Mouse (Mus musculus): ENCODE results near the gene Stxbp5l. TPM values are rescaled to one million over a fixed set of nuclear protein-coding genes. Genes with fewer than 3 reads are reported as not detected.

Gene Stxbp5l
- polyA plus RNA-seq, 1 experiment from 2014 or later = 1.3 TPM

- H3K4me2 ChIP-seq (ENCODE audit: low read length) = no peak overlapping the region
- 88% methylated on average over 1 of the region's 1 CpGs for WGBS
- DNase-seq (ENCODE audit: low spot score) (no peak), ATAC-seq (replicated peaks; ENCODE audit: low FRiP score, low read depth) (no peak)
- H3K4me1 ChIP-seq (replicated peaks; ENCODE audit: insufficient read depth, low read length) = no peaks in the 10 kb centered on the region
- H3K27ac ChIP-seq = no peak overlapping the region; the same call in 1 of the 2 replicates
- no peak for TF ChIP-seq CTCF (IDR thresholded peaks at IDR 0.05; ENCODE audit: low read depth)
- H3K36me3 ChIP-seq (ENCODE audit: insufficient read depth, low read length) = no peaks in the 10 kb centered on the region
- H3K9me3 ChIP-seq (replicated peaks; ENCODE audit: low read length) = no peaks in the 10 kb centered on the region
- H3K4me3 ChIP-seq (replicated peaks; ENCODE audit: low read depth, low read length) = no peak overlapping the region
- no peak overlapping the region for H3K9ac ChIP-seq (ENCODE audit: low read depth, low read length)
- no peaks in the 10 kb centered on the region for H3K27me3 ChIP-seq (ENCODE audit: insufficient read depth, low read length)
Observed at GRCm38 (mm10) chr16:37337529-37337928, 47.2 kb downstream of the Stxbp5l start.

GRCm38 (mm10) chr16:37304441-37304840, 80.3 kb downstream of the Stxbp5l start:
- TF ChIP-seq CTCF (IDR thresholded peaks at IDR 0.05; ENCODE audit: low read depth) = no peak
- WGBS = 80% methylated on average over 1 of the region's 1 CpGs
- no peaks in the 10 kb centered on the region for H3K36me3 ChIP-seq (ENCODE audit: insufficient read depth, low read length)
- no peak overlapping the region for H3K4me2 ChIP-seq (ENCODE audit: low read length)
- no peaks in the 10 kb centered on the region for H3K9me3 ChIP-seq (replicated peaks; ENCODE audit: low read length)
- no peak overlapping the region for H3K27ac ChIP-seq
- H3K9ac ChIP-seq (ENCODE audit: low read depth, low read length) = no peak overlapping the region
- no peak for DNase-seq (ENCODE audit: low spot score)
- no peak for ATAC-seq (replicated peaks; ENCODE audit: low FRiP score, low read depth)
- no peak overlapping the region for H3K4me3 ChIP-seq (replicated peaks; ENCODE audit: low read depth, low read length)
- no peaks in the 10 kb centered on the region for H3K4me1 ChIP-seq (replicated peaks; ENCODE audit: insufficient read depth, low read length)
- no peaks in the 10 kb centered on the region for H3K27me3 ChIP-seq (ENCODE audit: insufficient read depth, low read length)

GRCm38 (mm10) chr16:37292593-37292992, 92.2 kb downstream of the Stxbp5l start:
- Histone ChIP-seq H3K9ac (ENCODE audit: low read depth, low read length) (no peak overlapping the region), H3K36me3 (ENCODE audit: insufficient read depth, low read length) (no peaks in the 10 kb centered on the region), H3K4me1 (replicated peaks; ENCODE audit: insufficient read depth, low read length) (no peaks in the 10 kb centered on the region), H3K4me3 (replicated peaks; ENCODE audit: low read depth, low read length) (no peak overlapping the region), H3K27me3 (ENCODE audit: insufficient read depth, low read length) (no peaks in the 10 kb centered on the region), H3K27ac (no peak overlapping the region), H3K9me3 (replicated peaks; ENCODE audit: low read length) (no peaks in the 10 kb centered on the region), H3K4me2 (ENCODE audit: low read length) (no peak overlapping the region)
- peak; percentile 72 for TF ChIP-seq CTCF (IDR thresholded peaks at IDR 0.05; ENCODE audit: low read depth)
- peak; percentile 67 for DNase-seq (ENCODE audit: low spot score)
- no CpG with 5 or more reads among the region's 1 CpGs for WGBS
- no peak for ATAC-seq (replicated peaks; ENCODE audit: low FRiP score, low read depth)

DNA sequence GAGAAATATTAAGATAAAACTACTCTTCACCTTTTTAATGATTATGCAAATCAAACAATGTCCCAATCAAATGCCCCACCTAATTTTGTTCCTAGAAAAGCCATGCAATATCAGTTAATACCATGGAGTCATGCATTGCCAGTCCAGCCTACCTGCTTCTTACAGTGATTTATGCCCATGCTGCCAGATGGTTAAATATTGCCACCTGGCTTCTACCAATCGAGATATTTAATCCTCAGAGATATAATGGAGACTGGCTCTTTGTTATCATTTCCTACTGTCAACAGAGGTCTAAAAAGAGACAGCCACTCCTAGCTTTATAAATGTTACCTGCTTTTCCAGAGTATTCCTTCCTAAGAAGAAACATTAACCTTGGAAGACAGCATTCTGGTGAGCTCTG, 104.6 kb downstream of the Stxbp5l start:
- H3K36me3 ChIP-seq (ENCODE audit: insufficient read depth, low read length) = no peaks in the 10 kb centered on the region
- TF ChIP-seq CTCF (IDR thresholded peaks at IDR 0.05; ENCODE audit: low read depth) = no peak
- ATAC-seq (replicated peaks; ENCODE audit: low FRiP score, low read depth) (no peak), DNase-seq (ENCODE audit: low spot score) (no peak)
- WGBS = 38% methylated on average over 1 of the region's 1 CpGs
- no peaks in the 10 kb centered on the region for H3K4me1 ChIP-seq (replicated peaks; ENCODE audit: insufficient read depth, low read length)
- no peak overlapping the region for H3K9ac ChIP-seq (ENCODE audit: low read depth, low read length)
- no peaks in the 10 kb centered on the region for H3K9me3 ChIP-seq (replicated peaks; ENCODE audit: low read length)
- no peak overlapping the region for H3K4me2 ChIP-seq (ENCODE audit: low read length)
- H3K4me3 ChIP-seq (replicated peaks; ENCODE audit: low read depth, low read length) = no peak overlapping the region
- H3K27me3 ChIP-seq (ENCODE audit: insufficient read depth, low read length) = no peaks in the 10 kb centered on the region
- no peak overlapping the region for H3K27ac ChIP-seq

DNA sequence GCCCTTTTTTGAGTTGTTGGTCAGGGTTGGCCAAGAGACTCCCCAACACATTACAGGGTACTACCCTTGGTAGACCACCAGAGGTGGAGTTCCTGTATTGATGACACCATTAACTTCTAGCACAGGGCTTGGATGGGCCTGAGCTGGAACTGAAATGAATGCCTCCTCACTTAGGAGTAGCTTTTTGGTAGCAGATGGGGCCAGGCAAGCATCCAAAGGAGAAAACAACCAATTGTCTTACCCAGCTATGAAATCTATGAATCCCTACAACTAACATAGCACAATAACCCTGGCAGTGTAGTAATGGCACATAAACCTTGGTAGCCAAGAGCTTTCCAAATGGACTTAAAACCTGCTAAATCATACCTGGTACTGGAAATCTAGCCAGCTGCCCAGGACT, 111.1 kb downstream of the Stxbp5l start:
- Histone ChIP-seq H3K36me3 (ENCODE audit: insufficient read depth, low read length) (no peaks in the 10 kb centered on the region), H3K9me3 (replicated peaks; ENCODE audit: low read length) (no peaks in the 10 kb centered on the region), H3K27me3 (ENCODE audit: insufficient read depth, low read length) (no peaks in the 10 kb centered on the region), H3K4me2 (ENCODE audit: low read length) (no peak overlapping the region), H3K4me3 (replicated peaks; ENCODE audit: low read depth, low read length) (no peak overlapping the region), H3K4me1 (replicated peaks; ENCODE audit: insufficient read depth, low read length) (no peaks in the 10 kb centered on the region), H3K27ac (no peak overlapping the region), H3K9ac (ENCODE audit: low read depth, low read length) (no peak overlapping the region)
- no peak for TF ChIP-seq CTCF (IDR thresholded peaks at IDR 0.05; ENCODE audit: low read depth)
- DNase-seq (ENCODE audit: low spot score) (no peak), ATAC-seq (replicated peaks; ENCODE audit: low FRiP score, low read depth) (no peak)

- Histone ChIP-seq H3K27ac (no peak overlapping the region), H3K9ac (ENCODE audit: low read depth, low read length) (no peak overlapping the region), H3K4me2 (ENCODE audit: low read length) (no peak overlapping the region), H3K36me3 (ENCODE audit: insufficient read depth, low read length) (no peaks in the 10 kb centered on the region), H3K27me3 (ENCODE audit: insufficient read depth, low read length) (no peaks in the 10 kb centered on the region), H3K4me1 (replicated peaks; ENCODE audit: insufficient read depth, low read length) (no peaks in the 10 kb centered on the region), H3K9me3 (replicated peaks; ENCODE audit: low read length) (no peaks in the 10 kb centered on the region), H3K4me3 (replicated peaks; ENCODE audit: low read depth, low read length) (no peak overlapping the region)
- no peak for DNase-seq (ENCODE audit: low spot score)
- no peak for TF ChIP-seq CTCF (IDR thresholded peaks at IDR 0.05; ENCODE audit: low read depth)
- no peak for ATAC-seq (replicated peaks; ENCODE audit: low FRiP score, low read depth)
- WGBS = 57% methylated on average over 3 of the region's 3 CpGs
Observed at GRCm38 (mm10) chr16:37261678-37262077, 123.1 kb downstream of the Stxbp5l start.

DNA sequence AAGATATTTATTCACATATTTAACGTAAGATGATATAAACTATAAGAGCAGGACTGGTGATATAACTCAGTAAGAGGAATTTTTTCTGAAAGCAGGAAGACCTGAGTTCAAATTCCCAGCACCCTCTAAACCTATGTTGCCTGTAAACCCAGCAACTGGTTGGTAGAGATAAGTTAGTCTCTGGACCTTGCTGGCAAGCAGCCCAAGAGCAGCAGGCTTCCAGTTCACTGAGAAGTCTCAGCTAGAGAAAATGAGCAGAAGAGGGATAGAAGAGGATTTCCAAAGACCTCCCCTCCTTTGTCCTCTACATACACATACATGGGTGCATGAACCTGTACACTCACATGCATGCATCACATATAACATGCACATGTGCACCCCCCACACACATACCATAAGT, 165.6 kb downstream of the Stxbp5l start:
- ATAC-seq (replicated peaks; ENCODE audit: low FRiP score, low read depth) = no peak
- 91% methylated on average over 1 of the region's 1 CpGs for WGBS
- H3K9me3 ChIP-seq (replicated peaks; ENCODE audit: low read length) = no peaks in the 10 kb centered on the region

More for the DNA sequence above, 165.6 kb downstream of the Stxbp5l start:
- H3K4me1 ChIP-seq (replicated peaks; ENCODE audit: insufficient read depth, low read length) = no peaks in the 10 kb centered on the region
- no peak overlapping the region for H3K4me2 ChIP-seq (ENCODE audit: low read length)
- H3K4me3 ChIP-seq (replicated peaks; ENCODE audit: low read depth, low read length) = no peak overlapping the region
- no peak for TF ChIP-seq CTCF (IDR thresholded peaks at IDR 0.05; ENCODE audit: low read depth)
- no peak overlapping the region for H3K27ac ChIP-seq
- DNase-seq (ENCODE audit: low spot score) = no peak
- H3K36me3 ChIP-seq (ENCODE audit: insufficient read depth, low read length) = no peaks in the 10 kb centered on the region
- no peak overlapping the region for H3K9ac ChIP-seq (ENCODE audit: low read depth, low read length)
- H3K27me3 ChIP-seq (ENCODE audit: insufficient read depth, low read length) = no peaks in the 10 kb centered on the region
